Mouse (Mus musculus): ENCODE measurements at regions not wholly inside any gene's neighbourhood (a gene's known extent, or its start where the extent isn't known, plus 50 kb on each side); places are given as distances from the start of the nearest gene placed in this dataset.

- no peak for DNase-seq (ENCODE audit: low read depth)
Observed at GRCm38 (mm10) chr17:16247681-16248080, 416.8 kb upstream of the Rgmb start.

GRCm38 (mm10) chr17:16221253-16221652 is 390.4 kb upstream of the Rgmb start:
- DNase-seq (ENCODE audit: low read depth): no peak

- no peak for DNase-seq (ENCODE audit: low read depth)
Observed at GRCm38 (mm10) chr17:16219675-16220566, 389.1 kb upstream of the Rgmb start.

- no peak for DNase-seq (ENCODE audit: low read depth)
Observed at GRCm38 (mm10) chr17:16218623-16219022, 387.8 kb upstream of the Rgmb start.

- no peak for DNase-seq (ENCODE audit: low read depth)
Observed at GRCm38 (mm10) chr17:16216796-16217195, 386.0 kb upstream of the Rgmb start.

- DNase-seq (ENCODE audit: low read depth): no peak
Observed at GRCm38 (mm10) chr17:16193636-16194035, 362.8 kb upstream of the Rgmb start.

- no peak for DNase-seq (ENCODE audit: low read depth)
Observed at GRCm38 (mm10) chr17:16180856-16181255, 350.0 kb upstream of the Rgmb start.

GRCm38 (mm10) chr17:16178102-16178501 is 347.3 kb upstream of the Rgmb start:
- DNase-seq (ENCODE audit: low read depth): no peak

- DNase-seq (ENCODE audit: low read depth): no peak
Observed at GRCm38 (mm10) chr17:16176782-16177510, 346.1 kb upstream of the Rgmb start.

GRCm38 (mm10) chr17:16173568-16174105 is 342.8 kb upstream of the Rgmb start:
- DNase-seq (ENCODE audit: low read depth): peak; percentile 83

GRCm38 (mm10) chr17:16166731-16167130 is 335.9 kb upstream of the Rgmb start:
- DNase-seq (ENCODE audit: low read depth): no peak

GRCm38 (mm10) chr17:16158119-16158518 is 327.3 kb upstream of the Rgmb start:
- no peak for DNase-seq (ENCODE audit: low read depth)

GRCm38 (mm10) chr17:16157711-16158110 is 326.9 kb upstream of the Rgmb start:
- no peak for DNase-seq (ENCODE audit: low read depth)

- DNase-seq (ENCODE audit: low read depth): no peak
Observed at GRCm38 (mm10) chr17:16157135-16157534, 326.3 kb upstream of the Rgmb start.

GRCm38 (mm10) chr17:16156596-16156995 is 325.8 kb upstream of the Rgmb start:
- no peak for DNase-seq (ENCODE audit: low read depth)

- no peak for DNase-seq (ENCODE audit: low read depth)
Observed at GRCm38 (mm10) chr17:16155587-16155986, 324.7 kb upstream of the Rgmb start.
